22 mouse cellular contexts compared by ENCODE assay signal in genomic region chr3:81123461-81123860, GRCm38 (mm10).
"Had no signal": no experiment of that assay in that cellular context is flagged by ENCODE, and none has a peak within 500 bp of the region (broad histone marks: within the 10 kb centered on the region; RNA-seq: fewer than 3 reads in every experiment).

No protein-coding gene starts in this region.

- H3K27me3 ChIP-seq: kidney, embryonic 15.5 days; limb, embryonic 12.5 days; lung, embryonic 15.5 days; midbrain, embryonic 12.5 days; midbrain, embryonic 15.5 days; neural tube, embryonic 13.5 days; stomach, embryonic 15.5 days had no signal

- ATAC-seq: intestine, postnatal 0 days; liver, postnatal 0 days; midbrain, embryonic 15.5 days had no signal

- H3K4me2 ChIP-seq: kidney, embryonic 15.5 days; limb, embryonic 12.5 days; lung, embryonic 15.5 days; midbrain, embryonic 12.5 days; midbrain, embryonic 15.5 days; neural tube, embryonic 13.5 days; stomach, embryonic 15.5 days had no signal

- H3K9ac ChIP-seq: kidney, embryonic 15.5 days; limb, embryonic 12.5 days; liver, embryonic 14.5 days; liver, postnatal 0 days; lung, embryonic 15.5 days; midbrain, embryonic 12.5 days; midbrain, embryonic 15.5 days; neural tube, embryonic 13.5 days; stomach, embryonic 15.5 days had no signal

- DNase-seq: kidney, adult 2 months; kidney, postnatal 10 days; kidney, postnatal 36 days; layer of hippocampus, postnatal 36 days; liver; liver, postnatal 0 days; lung, postnatal 14 days; lung, postnatal 4 days; retina, postnatal 1 day; right cerebral cortex, postnatal 25 days; spleen, adult 18-20 months; thymus, postnatal 36 days had no signal

- H3K4me1 ChIP-seq: lung, embryonic 15.5 days; midbrain, embryonic 15.5 days; neural tube, embryonic 13.5 days; stomach, embryonic 15.5 days had no signal

- H3K9me3 ChIP-seq: kidney, embryonic 15.5 days; limb, embryonic 12.5 days; lung, embryonic 15.5 days; midbrain, embryonic 12.5 days; midbrain, embryonic 15.5 days; neural tube, embryonic 13.5 days; stomach, embryonic 15.5 days had no signal

- H3K36me3 ChIP-seq: kidney, embryonic 15.5 days; limb, embryonic 12.5 days; lung, embryonic 15.5 days; midbrain, embryonic 12.5 days; midbrain, embryonic 15.5 days; neural tube, embryonic 13.5 days; stomach, embryonic 15.5 days had no signal

- H3K27ac ChIP-seq: kidney, embryonic 15.5 days; left cerebral cortex, adult 2 months; limb, embryonic 12.5 days; liver, embryonic 14.5 days; lung, embryonic 15.5 days; midbrain, embryonic 12.5 days; midbrain, embryonic 15.5 days; neural tube, embryonic 13.5 days; stomach, embryonic 15.5 days had no signal

- H3K4me3 ChIP-seq: kidney, embryonic 15.5 days; left cerebral cortex, adult 2 months; limb, embryonic 12.5 days; lung, embryonic 15.5 days; midbrain, embryonic 12.5 days; midbrain, embryonic 15.5 days; neural tube, embryonic 13.5 days; stomach, embryonic 15.5 days had no signal
